Comparison of ENCODE assay signal across 21 mouse cellular contexts in the genomic region with DNA sequence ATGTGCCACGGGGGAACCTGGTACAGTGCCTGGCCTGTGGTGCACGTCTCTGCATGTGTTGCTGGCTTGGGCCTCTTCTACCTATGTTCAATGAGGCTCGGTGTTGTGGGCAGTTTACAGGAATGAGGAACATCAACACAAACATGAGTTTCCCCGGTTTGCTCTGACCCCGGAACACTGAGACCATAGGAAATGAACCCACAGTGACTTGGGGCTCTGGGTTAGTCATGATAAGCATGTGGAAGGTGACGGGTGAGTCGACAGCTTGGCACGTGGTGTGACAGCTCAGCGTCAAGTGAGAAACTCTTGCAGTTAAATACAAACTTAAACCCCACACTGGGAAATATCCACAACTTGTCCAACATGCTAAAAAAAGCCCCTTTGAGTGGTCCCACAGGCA.
DNase-seq lines count a peak whose midpoint lies in the region; ATAC-seq lines count a peak whose summit lies in the region.
"Had no signal": no experiment of that assay in that cellular context is flagged by ENCODE, and none has a peak within 500 bp of the region (broad histone marks: within the 10 kb centered on the region; RNA-seq: fewer than 3 reads in every experiment).

No protein-coding gene starts in this region.

- ATAC-seq in heart, embryonic 12.5 days (ENCODE audit: insufficient number of reproducible peaks, low FRiP score): no peak
- ATAC-seq: forebrain, embryonic 15.5 days; intestine, embryonic 15.5 days had no signal

- H3K9me3 ChIP-seq in heart, embryonic 10.5 days: no peaks in the 10 kb centered on the region
- no peaks in the 10 kb centered on the region for H3K9me3 ChIP-seq in heart, embryonic 12.5 days (replicated peaks)
- H3K9me3 ChIP-seq: forebrain, embryonic 15.5 days; intestine, embryonic 15.5 days; neural tube, embryonic 12.5 days had no signal

- H3K4me1 ChIP-seq in heart, embryonic 10.5 days: peaks cover 77% of the 10 kb centered on the region
- H3K4me1 ChIP-seq in heart, embryonic 12.5 days (replicated peaks): peaks cover 79% of the 10 kb centered on the region
- H3K4me1 ChIP-seq: neural tube, embryonic 12.5 days had no signal

- H3K4me2 ChIP-seq in heart, embryonic 12.5 days: no peak overlapping the region
- H3K4me2 ChIP-seq: forebrain, embryonic 15.5 days; heart, embryonic 11.5 days; intestine, embryonic 15.5 days; neural tube, embryonic 12.5 days had no signal

- no peaks in the 10 kb centered on the region for H3K36me3 ChIP-seq in heart, embryonic 10.5 days
- H3K36me3 ChIP-seq in heart, embryonic 12.5 days: no peaks in the 10 kb centered on the region
- H3K36me3 ChIP-seq: forebrain, embryonic 15.5 days; intestine, embryonic 15.5 days; neural tube, embryonic 12.5 days had no signal

- H3K27ac ChIP-seq in heart, embryonic 10.5 days: peak overlapping the region; percentile 18; the same call in 1 of the 2 replicates
- H3K27ac ChIP-seq in heart, embryonic 12.5 days (ENCODE audit: poor library complexity, severe bottlenecking): no peak overlapping the region
- H3K27ac ChIP-seq: forebrain, embryonic 15.5 days; intestine, embryonic 15.5 days; kidney, postnatal 0 days; liver, embryonic 14.5 days; neural tube, embryonic 12.5 days had no signal

- no peak overlapping the region for H3K4me3 ChIP-seq in heart, embryonic 10.5 days
- H3K4me3 ChIP-seq in heart, embryonic 12.5 days: no peak overlapping the region
- H3K4me3 ChIP-seq: erythroblast, embryonic 14.5 days; forebrain, embryonic 15.5 days; intestine, embryonic 15.5 days; neural tube, embryonic 12.5 days had no signal

- no peak overlapping the region for H3K9ac ChIP-seq in heart, embryonic 12.5 days
- H3K9ac ChIP-seq: forebrain, embryonic 15.5 days; intestine, embryonic 15.5 days; liver, embryonic 14.5 days; neural tube, embryonic 12.5 days had no signal

- DNase-seq in heart, embryonic 10.5 days (ENCODE audit: low spot score): no peak
- DNase-seq in CD4-positive helper T cell, adult 2 months (ENCODE audit: low read depth, low spot score): peak; percentile 60
- peak; percentile 73 for DNase-seq in induced T-regulatory cell, adult 2 months (ENCODE audit: low read depth)
- peak; percentile 50 to 66 for DNase-seq in natural killer cell, adult 2 months (ENCODE audit: low spot score in 2 of 2)
- no peak for DNase-seq in urinary bladder, postnatal 14 days (ENCODE audit: low spot score)
- DNase-seq in T-cell, adult 2 months (ENCODE audit: low spot score): no peak
- DNase-seq in gastrocnemius, adult 18-20 months (ENCODE audit: low spot score): no peak
- DNase-seq: cerebellum, adult 9-11 months; gastrocnemius, postnatal 10 days; heart, postnatal 4 days; layer of hippocampus, adult 9-11 months; midbrain, embryonic 14.5 days; thymus, adult 18-20 months had no signal

- H3K27me3 ChIP-seq in heart, embryonic 10.5 days (ENCODE audit: insufficient read depth, poor library complexity, severe bottlenecking): no peaks in the 10 kb centered on the region
- no peaks in the 10 kb centered on the region for H3K27me3 ChIP-seq in heart, embryonic 12.5 days (replicated peaks)
- H3K27me3 ChIP-seq: forebrain, embryonic 15.5 days; intestine, embryonic 15.5 days; neural tube, embryonic 12.5 days had no signal

- WGBS in heart, embryonic 10.5 days: 53% methylated on average over 9 of the region's 9 CpGs
- WGBS in heart, embryonic 12.5 days: 47% methylated on average over 9 of the region's 9 CpGs

Comparison
In these comparisons a context has a peak if more than half of its experiments do, and no peak if none do; other contexts are left out.
1. DNase-seq: peak in CD4-positive helper T cell, adult 2 months (single experiment), induced T-regulatory cell, adult 2 months (single experiment) and natural killer cell, adult 2 months (2 of 2); none in heart, embryonic 10.5 days (single experiment), urinary bladder, postnatal 14 days (single experiment), T-cell, adult 2 months (single experiment) and gastrocnemius, adult 18-20 months (single experiment).